Mouse (Mus musculus): ENCODE results near the gene Mysm1. TPM values are rescaled to one million over a fixed set of nuclear protein-coding genes. Genes with fewer than 3 reads are reported as not detected.

The Mysm1 gene
- 10 to 100 TPM; 32.2 to 34.0 TPM for total RNA-seq (2021)
- long read RNA-seq, partial matches to known transcripts, result 1 of 6 reads
- long read RNA-seq, other reads (novel, unspliced or antisense), result 4 of 6 reads

DNA sequence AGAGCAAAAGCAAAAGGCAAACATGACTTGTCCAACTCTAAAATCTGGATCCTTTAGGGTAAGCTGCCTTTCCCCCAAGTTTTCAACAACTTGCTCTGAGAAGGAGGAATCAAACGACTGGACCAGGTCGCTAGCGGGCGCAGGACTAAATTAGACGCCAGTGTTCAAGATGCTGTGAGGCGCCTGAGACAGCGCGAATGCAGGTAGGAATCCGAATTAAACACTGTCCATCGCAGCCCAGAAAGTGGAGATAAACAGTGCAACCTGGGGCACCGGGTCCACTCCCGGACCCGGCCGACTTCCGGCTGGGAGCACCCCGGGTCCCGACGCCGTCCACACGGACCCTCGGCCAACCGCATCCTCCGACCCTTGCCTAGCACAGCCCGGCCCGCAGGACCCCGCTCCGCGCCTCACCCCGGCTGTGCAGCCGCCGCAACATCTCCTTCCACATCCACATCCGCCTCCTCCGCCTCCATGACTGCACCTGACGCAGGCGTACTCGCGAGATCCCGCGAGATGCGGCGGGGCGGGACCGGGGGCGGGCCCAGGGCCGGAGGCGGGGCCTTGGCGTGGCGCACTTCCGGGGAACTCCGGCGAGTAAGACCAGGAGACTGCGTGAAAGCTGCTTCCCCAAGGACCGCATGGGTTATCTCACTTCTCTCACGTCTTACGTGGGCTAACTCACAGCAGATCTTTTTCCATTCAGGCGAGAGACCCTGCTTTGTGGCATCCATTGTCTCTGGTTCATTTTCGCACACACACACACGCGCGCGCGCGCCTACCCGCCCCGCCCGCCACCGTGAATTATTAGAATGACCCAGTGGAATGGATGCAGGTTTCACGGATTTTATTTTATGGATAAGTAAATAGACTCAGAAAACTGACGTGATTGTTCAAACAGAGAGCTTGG, at the start of gene Mysm1:
Gene Mysm1 (minus strand): TSS at position 511 of the 910 bp plus-strand sequence.
- DNase-seq (ENCODE audit: low spot score in 2 of 2), result peak; percentile 89 to 95

DNA sequence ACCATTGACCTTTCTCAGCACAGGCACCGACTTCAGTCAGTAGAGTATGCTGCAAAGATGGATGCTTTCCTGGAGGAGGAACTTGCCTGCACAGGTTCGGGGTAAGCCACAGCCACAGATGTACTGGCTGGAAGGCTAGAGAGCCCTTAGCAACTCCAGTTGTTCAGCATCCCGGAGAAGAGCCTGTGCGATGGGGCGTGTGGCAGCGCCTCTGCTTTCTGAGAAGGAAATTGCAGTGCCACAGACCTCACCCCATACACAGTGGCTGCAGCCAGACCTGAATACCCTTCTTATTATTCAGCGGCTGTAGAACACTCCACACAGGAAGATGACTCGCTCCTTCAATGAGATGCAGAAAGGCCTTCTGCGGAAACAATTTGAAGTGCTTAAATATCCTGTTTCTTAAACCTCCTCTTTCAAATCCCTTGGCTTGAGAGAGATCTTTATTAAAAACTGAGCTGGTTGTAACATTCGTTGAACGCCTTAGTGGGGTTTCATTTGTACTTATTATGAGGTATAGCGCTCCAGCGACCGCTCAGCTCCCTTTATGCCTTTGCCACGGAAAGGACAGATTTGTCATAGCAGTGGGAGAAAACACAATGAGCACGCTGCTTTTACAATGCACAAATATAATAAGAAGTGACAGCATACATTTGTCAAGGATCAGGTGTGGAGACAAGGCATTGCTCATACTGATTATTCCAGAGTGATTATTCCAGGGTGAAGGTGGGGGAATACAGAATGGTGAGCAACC, 47.1 kb upstream of the Mysm1 start:
- DNase-seq (ENCODE audit: low spot score in 2 of 2), result no peak

GRCm38 (mm10) chr4:95023350-95023953, 44.6 kb upstream of the Mysm1 start:
- DNase-seq (ENCODE audit: low spot score in 2 of 2), result no peak

DNA sequence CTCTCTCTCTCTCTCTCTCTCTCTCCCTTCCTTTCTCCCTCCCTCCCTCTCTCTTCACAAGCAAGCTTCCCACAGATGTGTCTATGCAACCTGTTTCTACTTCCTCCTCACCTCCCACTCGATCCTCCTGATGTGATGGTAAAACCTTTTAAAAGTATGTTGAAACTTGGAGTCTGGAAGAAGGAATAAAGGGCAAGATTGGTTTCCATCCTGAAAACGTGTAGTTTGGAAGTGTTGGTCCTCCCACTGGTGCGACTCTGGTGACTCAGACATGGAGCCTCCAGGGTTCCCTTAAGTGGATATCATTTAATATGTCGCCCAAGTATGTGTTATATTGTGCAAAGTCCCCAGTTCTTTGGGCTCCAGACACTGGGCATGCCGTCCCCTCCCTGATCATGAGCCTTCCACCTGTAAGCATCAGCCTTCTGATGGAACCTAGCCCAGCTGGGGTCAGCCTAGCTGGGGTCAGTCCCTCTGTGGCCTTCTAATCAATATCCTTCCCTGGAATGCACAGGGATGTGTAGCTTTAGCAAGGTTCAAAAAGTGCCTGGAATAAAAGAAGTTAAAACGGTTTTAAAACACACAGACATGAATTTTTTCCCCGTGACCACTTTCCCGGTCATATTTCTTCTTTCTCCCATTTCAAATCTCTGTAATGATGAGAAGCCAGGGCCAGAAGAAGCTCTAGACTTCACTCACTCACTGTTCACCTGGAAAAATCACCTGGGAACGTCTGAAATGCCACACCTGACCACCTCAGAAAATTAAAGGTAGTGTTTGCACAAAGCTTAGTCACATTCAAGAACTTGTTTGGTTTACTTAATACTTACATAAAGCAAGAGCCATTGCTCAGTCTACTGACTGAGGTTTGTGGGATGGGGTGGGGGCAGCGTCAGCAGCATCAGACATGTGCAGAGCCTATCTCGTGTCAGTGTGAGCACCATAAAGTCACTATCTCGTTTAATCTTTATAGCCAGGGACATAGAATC, 43.0 kb upstream of the Mysm1 start:
- no peak for DNase-seq (ENCODE audit: low spot score in 2 of 2)

GRCm38 (mm10) chr4:95020201-95020600, 41.3 kb upstream of the Mysm1 start:
- DNase-seq (ENCODE audit: low spot score in 2 of 2), result no peak

GRCm38 (mm10) chr4:95018221-95018620, 39.3 kb upstream of the Mysm1 start:
- DNase-seq (ENCODE audit: low spot score in 2 of 2), result no peak

DNA sequence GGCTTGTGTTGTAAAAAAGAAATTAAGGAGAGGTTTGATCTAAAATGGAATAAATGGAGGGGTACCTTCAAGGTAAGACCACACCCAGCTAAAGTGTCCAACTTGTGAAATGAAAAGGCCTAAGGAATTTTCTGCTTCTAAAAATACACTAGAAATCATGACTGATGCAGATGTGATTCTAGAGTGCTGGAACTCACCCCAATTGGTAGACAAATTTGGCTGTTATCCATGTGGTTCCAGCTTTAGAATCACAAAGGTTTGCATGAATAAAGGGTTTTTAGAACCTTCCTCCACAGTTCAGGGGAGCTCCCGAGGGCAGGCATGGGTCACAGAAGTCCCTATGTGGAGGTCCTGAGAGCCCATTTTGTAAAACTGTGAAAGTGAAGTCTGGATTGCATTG, 33.8 kb upstream of the Mysm1 start:
- DNase-seq (ENCODE audit: low spot score in 2 of 2), result no peak

- no peak for DNase-seq (ENCODE audit: low spot score in 2 of 2)
These were observed 33.4 kb upstream of the Mysm1 start for GRCm38 (mm10) chr4:95012256-95012655.

GRCm38 (mm10) chr4:95008175-95009057, 29.5 kb upstream of the Mysm1 start:
- peak; percentile 65 to 89 for DNase-seq (ENCODE audit: low spot score in 2 of 2)

GRCm38 (mm10) chr4:95007759-95008158, 28.9 kb upstream of the Mysm1 start:
- no peak for DNase-seq (ENCODE audit: low spot score in 2 of 2)

- DNase-seq (ENCODE audit: low spot score in 2 of 2), result no peak
These were observed 26.4 kb upstream of the Mysm1 start for GRCm38 (mm10) chr4:95005251-95005830.

- peak in 1 of 2 experiments; percentile 61 for DNase-seq (ENCODE audit: low spot score in 2 of 2)
These were observed 22.3 kb upstream of the Mysm1 start for GRCm38 (mm10) chr4:95001043-95001775.

DNA sequence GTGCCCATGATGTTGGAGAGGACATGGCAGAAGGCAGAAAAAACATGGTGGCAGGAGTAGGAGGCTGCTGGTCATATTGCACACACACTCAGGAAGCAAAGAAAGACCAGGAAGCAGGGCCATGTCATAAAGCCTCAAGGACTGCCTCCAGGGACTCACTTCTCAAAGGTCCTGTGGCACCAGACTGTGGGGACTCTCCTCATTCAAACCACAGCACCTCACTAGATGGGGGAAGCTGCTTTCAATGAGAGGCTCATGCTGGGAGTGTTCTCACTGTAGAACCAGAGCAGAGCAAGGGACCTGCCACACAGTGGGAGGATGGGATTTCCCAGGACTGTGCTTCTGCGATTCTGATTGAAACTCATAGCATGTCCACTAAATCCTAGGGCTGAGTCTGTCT, 21.2 kb upstream of the Mysm1 start:
- no peak for DNase-seq (ENCODE audit: low spot score in 2 of 2)

DNA sequence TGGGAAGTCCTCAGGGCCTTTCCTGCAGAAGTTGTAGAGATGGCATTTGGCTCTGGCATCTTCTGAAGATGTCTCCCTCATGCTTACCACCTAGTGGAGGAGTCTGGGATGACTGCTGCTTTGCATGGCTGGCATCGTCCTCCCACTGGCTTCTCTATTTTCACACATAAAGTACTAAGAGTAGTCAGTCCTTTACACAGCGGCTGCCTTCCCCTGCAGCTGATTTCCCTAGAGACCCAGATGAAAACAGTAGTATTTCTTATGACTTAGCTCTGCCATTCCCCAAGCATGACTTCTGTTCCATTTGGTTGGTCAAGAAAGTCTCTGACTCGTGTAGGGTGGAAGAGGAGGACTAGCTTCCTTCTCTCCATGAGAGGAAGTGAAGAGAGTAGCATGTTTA, 20.3 kb upstream of the Mysm1 start:
- DNase-seq (ENCODE audit: low spot score in 2 of 2), result no peak

DNA sequence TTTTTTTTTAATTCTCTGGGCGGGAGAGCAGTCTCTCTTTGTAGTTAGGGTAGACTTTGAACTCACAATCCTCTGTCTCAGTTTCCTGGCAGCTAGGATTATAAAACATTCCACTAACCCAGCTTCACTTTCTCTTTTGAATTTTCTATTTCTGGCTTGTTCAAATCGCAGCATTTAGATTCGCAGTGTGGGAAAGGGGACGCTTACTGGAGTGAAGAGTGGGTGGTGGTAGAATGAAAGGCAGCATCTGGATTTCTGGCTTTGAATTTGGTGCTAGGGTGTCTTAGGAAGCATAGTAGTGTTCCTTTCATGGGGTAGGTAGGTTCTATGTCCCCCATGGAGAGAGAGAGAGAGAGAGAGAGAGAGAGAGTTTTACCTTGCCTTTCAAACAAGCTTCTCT, 17.0 kb upstream of the Mysm1 start:
- DNase-seq (ENCODE audit: low spot score in 2 of 2), result no peak

DNA sequence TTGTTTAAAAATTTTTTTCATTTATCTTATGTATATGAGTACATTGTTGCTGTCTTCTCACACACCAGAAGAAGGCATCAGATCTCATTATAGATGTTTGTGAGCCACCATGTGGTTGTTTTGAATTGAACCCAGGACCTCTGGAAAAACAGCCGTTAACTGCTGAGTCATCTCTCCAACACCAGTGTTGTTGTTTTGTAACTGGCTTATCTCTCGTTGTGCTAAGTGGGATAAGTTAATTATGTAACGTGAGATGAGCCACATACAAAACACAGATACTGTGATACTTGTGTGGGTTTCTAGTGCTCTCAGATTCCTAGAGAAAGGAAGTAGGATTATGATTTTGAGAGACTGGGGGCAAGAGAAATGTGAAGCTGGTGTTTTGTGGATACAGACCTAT, 11.3 kb upstream of the Mysm1 start:
- no peak for DNase-seq (ENCODE audit: low spot score in 2 of 2)

- no peak for DNase-seq (ENCODE audit: low spot score in 2 of 2)
These were observed 8.8 kb upstream of the Mysm1 start for GRCm38 (mm10) chr4:94987725-94988124.

GRCm38 (mm10) chr4:94979500-94979915, 608 bp upstream of the Mysm1 start:
- DNase-seq (ENCODE audit: low spot score in 2 of 2), result no peak

All from layer of hippocampus, adult 18-20 months (tissue).